Mouse (Mus musculus) hindbrain, embryonic 10.5 days (tissue): Measurements from ENCODE around the gene Plekho2. TPM values are rescaled to one million over a fixed set of nuclear protein-coding genes. Genes with fewer than 3 reads are reported as not detected.

Source experiments
- DNase-seq: peaks from one replicate; pipeline ENCODE4 v3.0.0-alpha.2; 2017; ENCODE audit warnings: low spot score
- H3K27ac ChIP-seq: fragments of 300-500 bp; sonication (generic); 2 replicates; pipeline ENCODE4 v1.5.1; 2016; ENCODE audit warnings: mild to moderate bottlenecking, moderate library complexity
- H3K27me3 ChIP-seq: fragments of 300-500 bp; sonication (generic); 2 replicates; pipeline ENCODE4 v1.6.1; 2016; ENCODE audit warnings: mild to moderate bottlenecking; ENCODE audit not compliant: poor library complexity, insufficient read depth, severe bottlenecking
- H3K36me3 ChIP-seq: fragments of 300-500 bp; sonication (generic); 2 replicates; pipeline ENCODE4 v1.6.1; 2016; ENCODE audit warnings: mild to moderate bottlenecking, moderate library complexity
- H3K4me1 ChIP-seq: fragments of 300-500 bp; sonication (generic); replicated peaks from 2 replicates; pipeline ENCODE4 v1.6.1; 2016; ENCODE audit warnings: mild to moderate bottlenecking
- H3K4me3 ChIP-seq: fragments of 300-500 bp; sonication (generic); 2 replicates; pipeline ENCODE4 v1.5.1; 2016; ENCODE audit warnings: mild to moderate bottlenecking, moderate library complexity
- H3K9me3 ChIP-seq: fragments of 300-500 bp; sonication (generic); 2 replicates; pipeline ENCODE4 v1.6.1; 2016; ENCODE audit warnings: mild to moderate bottlenecking, moderate library complexity
- WGBS: fragments of 180-500 bp; shearing (Covaris S2); methylation state at CpG from one replicate; pipeline ENCODE4 v1.1.7; 2016; 5-methylcytosine and 5-hydroxymethylcytosine counted together
- polyA plus RNA-seq: library from polyadenylated mRNA; unstranded; fragments of >200 nt; fragmentation: Nextera tagmentation; extraction: Ambion mirVana; gene quantifications from 2 replicates; pipeline ENCODE4 v1.2.1, GENCODE M21; 2016

The Plekho2 gene
- polyA plus RNA-seq, 1 experiment from 2014 or later, result 15.2 TPM

DNA sequence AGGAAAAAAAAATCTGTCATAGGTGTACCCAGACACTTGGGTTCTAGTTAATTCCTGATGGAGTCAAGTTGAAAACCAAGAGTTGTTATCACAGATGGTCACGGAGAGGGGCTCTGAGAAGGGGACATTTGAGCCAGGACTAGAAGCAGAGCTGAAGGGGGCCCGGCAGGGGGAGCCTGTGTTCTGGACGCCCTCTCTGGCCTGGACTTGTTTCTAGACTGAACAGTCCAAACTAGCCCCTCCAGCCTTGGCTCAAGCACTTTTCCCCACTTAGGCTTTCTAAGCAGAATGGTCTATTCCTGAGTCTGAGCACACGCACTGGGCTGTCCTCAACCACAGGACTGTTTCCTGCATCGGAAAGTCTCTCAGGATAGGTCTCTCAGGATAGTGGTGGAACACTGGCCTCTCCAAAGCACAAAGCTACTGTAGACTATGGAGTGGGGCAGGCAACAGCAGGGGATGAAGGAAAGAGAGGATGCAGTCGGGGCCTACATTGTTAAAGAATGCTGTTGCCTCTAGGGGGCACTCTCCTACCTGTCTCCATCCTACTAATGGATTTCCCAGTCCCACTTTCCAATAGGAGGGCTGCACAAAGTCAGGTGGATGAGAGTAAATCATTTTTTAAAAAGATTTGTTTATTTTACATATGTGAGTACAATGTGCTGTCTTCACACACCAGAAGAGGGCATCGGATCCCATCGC, 23.7 kb upstream of the Plekho2 start:
- 48% methylated on average over 8 of the region's 8 CpGs for WGBS
- Histone ChIP-seq H3K27ac (no peak overlapping the region), H3K27me3 (peaks cover 12% of the 10 kb centered on the region), H3K4me3 (no peak overlapping the region), H3K9me3 (no peaks in the 10 kb centered on the region), H3K36me3 (no peaks in the 10 kb centered on the region), H3K4me1 (peaks cover 12% of the 10 kb centered on the region)
- DNase-seq, result no peak

DNA sequence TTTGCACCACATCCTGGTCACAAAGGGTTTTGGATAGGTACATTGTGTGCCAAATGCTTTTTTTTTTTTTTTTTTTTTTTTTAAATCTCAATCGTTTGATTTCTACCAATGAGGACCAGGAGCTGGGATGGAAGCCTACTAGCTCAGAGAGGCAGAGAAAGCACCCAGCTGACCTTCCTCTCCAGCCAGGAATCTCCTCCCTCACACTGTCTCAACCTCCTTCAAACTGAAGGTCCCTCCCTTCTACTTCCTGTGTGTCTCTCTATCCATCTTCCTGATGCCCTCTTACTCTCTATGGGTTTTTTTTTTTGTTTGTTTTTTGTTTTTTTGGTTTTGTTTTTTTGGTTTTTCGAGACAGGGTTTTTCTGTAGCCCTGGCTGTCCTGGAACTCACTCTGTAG, 21.1 kb upstream of the Plekho2 start:
- H3K9me3 ChIP-seq, result no peaks in the 10 kb centered on the region
- H3K27me3 ChIP-seq, result peaks cover under 1% of the 10 kb centered on the region; the same call in 1 of the 2 replicates
- 66% methylated on average over 2 of the region's 2 CpGs for WGBS
- no peak for DNase-seq
- peaks cover 1% of the 10 kb centered on the region for H3K36me3 ChIP-seq
- H3K4me1 ChIP-seq, result peaks cover 4% of the 10 kb centered on the region; the same call in 1 of the 2 replicates
- H3K4me3 ChIP-seq, result no peak overlapping the region
- H3K27ac ChIP-seq, result no peak overlapping the region

- DNase-seq, result peak; percentile 48
- Histone ChIP-seq H3K4me1 (no peaks in the 10 kb centered on the region), H3K27me3 (no peaks in the 10 kb centered on the region), H3K9me3 (no peaks in the 10 kb centered on the region), H3K4me3 (no peak overlapping the region), H3K27ac (no peak overlapping the region), H3K36me3 (peaks cover 23% of the 10 kb centered on the region)
- 54% methylated on average over 7 of the region's 11 CpGs for WGBS
These were observed 19.0 kb upstream of the Plekho2 start for GRCm38 (mm10) chr9:65598765-65599249.

DNA sequence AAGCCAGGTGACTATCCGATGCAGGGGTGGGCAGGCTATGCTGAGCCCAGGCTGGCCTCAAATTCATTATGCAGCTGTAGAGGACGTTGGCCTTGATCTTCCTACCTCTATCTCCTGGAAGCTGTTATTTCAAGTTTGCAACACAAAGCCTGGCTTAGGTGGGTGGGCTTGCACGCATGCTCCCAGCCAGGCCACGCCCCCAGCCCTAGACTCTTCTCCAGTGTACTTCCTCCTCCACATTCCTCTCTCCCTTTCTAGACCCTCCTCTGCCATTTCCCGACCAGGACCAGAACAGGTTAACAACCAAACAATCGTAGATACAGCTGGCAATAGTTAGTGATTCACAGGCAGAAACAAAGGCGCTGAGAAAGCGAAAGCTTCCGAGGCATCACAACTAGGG, 13.8 kb upstream of the Plekho2 start:
- no peaks in the 10 kb centered on the region for H3K9me3 ChIP-seq
- peaks cover 72% of the 10 kb centered on the region for H3K36me3 ChIP-seq
- H3K27me3 ChIP-seq, result no peaks in the 10 kb centered on the region
- H3K4me1 ChIP-seq, result peaks cover 15% of the 10 kb centered on the region
- H3K4me3 ChIP-seq, result 0 out of 2 replicates have a peak overlapping the region, but pooled peaks have one; percentile 1
- WGBS, result 88% methylated on average over 9 of the region's 9 CpGs
- H3K27ac ChIP-seq, result no peak overlapping the region
- DNase-seq, result no peak

DNA sequence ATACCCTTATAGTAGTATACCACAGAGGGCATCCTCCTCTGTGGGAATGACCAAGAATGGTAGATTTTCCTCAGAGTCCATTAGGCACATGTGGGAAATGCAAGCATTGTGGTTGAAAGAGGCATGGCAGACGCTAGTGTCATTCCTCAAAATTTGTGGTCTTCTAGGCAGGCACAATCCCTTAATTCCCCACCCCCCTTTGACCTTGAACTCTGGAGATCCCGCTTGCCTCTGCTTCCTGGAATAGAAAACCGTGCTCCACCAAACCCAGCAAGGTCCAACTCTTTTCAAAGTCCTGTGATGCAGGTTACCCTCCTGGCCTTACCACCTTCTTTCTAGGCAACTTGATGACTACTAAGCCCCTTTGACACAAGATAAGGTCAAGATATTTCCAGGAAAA, 12.9 kb upstream of the Plekho2 start:
- 91% methylated on average over 3 of the region's 3 CpGs for WGBS
- H3K4me1 ChIP-seq, result peaks cover 24% of the 10 kb centered on the region
- H3K36me3 ChIP-seq, result peaks cover 72% of the 10 kb centered on the region
- no peaks in the 10 kb centered on the region for H3K9me3 ChIP-seq
- DNase-seq, result no peak
- H3K27ac ChIP-seq, result no peak overlapping the region
- no peaks in the 10 kb centered on the region for H3K27me3 ChIP-seq
- no peak overlapping the region for H3K4me3 ChIP-seq

- peaks cover 33% of the 10 kb centered on the region for H3K4me1 ChIP-seq
- no peaks in the 10 kb centered on the region for H3K9me3 ChIP-seq
- DNase-seq, result no peak
- 0 out of 2 replicates have a peak overlapping the region, but pooled peaks have one; percentile 3 for H3K27ac ChIP-seq
- 91% methylated on average over 3 of the region's 3 CpGs for WGBS
- peaks cover 52% of the 10 kb centered on the region for H3K36me3 ChIP-seq
- H3K27me3 ChIP-seq, result no peaks in the 10 kb centered on the region
- H3K4me3 ChIP-seq, result peak overlapping the region; percentile 84
These were observed 9.3 kb upstream of the Plekho2 start for GRCm38 (mm10) chr9:65589091-65589490.

DNA sequence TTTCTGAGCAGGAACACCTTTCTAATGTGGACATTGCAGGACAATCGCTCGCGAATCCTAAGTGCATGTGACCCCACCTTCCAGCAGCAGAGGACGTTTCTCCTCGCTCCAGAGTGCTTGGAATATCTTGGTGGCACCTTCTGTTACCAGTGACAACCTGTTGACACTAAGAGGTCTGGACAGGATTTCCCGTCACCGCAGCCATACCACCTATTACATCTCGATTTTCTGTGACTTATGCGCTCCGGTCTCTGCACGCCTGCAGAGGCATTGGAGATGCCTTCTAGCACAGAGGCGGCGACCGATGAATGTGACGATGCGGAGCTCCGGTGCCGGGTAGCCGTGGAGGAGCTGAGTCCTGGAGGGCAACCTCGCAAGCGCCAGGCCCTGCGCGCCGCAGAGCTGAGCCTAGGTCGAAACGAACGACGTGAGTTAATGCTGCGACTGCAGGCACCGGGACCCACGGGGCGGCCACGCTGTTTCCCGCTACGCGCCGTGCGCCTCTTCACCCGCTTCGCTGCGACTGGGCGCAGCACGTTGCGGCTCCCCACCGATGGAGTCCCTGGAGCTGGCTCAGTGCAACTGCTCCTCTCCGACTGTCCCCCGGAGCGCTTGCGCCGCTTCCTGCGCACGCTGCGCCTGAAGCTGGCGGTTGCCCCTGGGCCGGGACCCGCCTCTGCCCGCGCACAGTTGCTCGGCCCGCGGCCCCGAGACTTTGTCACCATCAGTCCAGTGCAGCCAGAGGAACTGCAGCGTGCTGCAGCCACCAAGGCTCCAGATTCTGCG, 7.9 kb upstream of the Plekho2 start:
- H3K4me3 ChIP-seq, result peak overlapping the region; percentile 84
- peak; percentile 59 for DNase-seq
- WGBS, result under 1% methylated on average over 64 of the region's 64 CpGs
- peaks cover 37% of the 10 kb centered on the region for H3K4me1 ChIP-seq
- H3K36me3 ChIP-seq, result peaks cover 38% of the 10 kb centered on the region
- peak overlapping the region; percentile 91 for H3K27ac ChIP-seq
- H3K27me3 ChIP-seq, result no peaks in the 10 kb centered on the region
- no peaks in the 10 kb centered on the region for H3K9me3 ChIP-seq

GRCm38 (mm10) chr9:65587270-65587572, 7.4 kb upstream of the Plekho2 start:
- no peaks in the 10 kb centered on the region for H3K27me3 ChIP-seq
- 0% methylated on average over 6 of the region's 6 CpGs for WGBS
- no peak for DNase-seq

GRCm38 (mm10) chr9:65586406-65587269, 6.8 kb upstream of the Plekho2 start, which contains the start of gene Pif1:
Gene Pif1 (plus strand): TSS chr9:65587160.
- WGBS, result 10% methylated on average over 28 of the region's 28 CpGs
- H3K27me3 ChIP-seq, result no peaks in the 10 kb centered on the region
- H3K36me3 ChIP-seq, result peaks cover 27% of the 10 kb centered on the region
- DNase-seq, result peak; percentile 91
- no peaks in the 10 kb centered on the region for H3K9me3 ChIP-seq
- H3K4me1 ChIP-seq, result peaks cover 37% of the 10 kb centered on the region
- H3K27ac ChIP-seq, result peak within 1 kb of the TSS; percentile 91
- peak within 1 kb of the TSS; percentile 84 for H3K4me3 ChIP-seq

More at GRCm38 (mm10) chr9:65587270-65587572, 7.4 kb upstream of the Plekho2 start:
- H3K27ac ChIP-seq, result peak overlapping the region; percentile 91
- H3K9me3 ChIP-seq, result no peaks in the 10 kb centered on the region
- peaks cover 37% of the 10 kb centered on the region for H3K4me1 ChIP-seq
- peak overlapping the region; percentile 84 for H3K4me3 ChIP-seq
- H3K36me3 ChIP-seq, result peaks cover 33% of the 10 kb centered on the region

DNA sequence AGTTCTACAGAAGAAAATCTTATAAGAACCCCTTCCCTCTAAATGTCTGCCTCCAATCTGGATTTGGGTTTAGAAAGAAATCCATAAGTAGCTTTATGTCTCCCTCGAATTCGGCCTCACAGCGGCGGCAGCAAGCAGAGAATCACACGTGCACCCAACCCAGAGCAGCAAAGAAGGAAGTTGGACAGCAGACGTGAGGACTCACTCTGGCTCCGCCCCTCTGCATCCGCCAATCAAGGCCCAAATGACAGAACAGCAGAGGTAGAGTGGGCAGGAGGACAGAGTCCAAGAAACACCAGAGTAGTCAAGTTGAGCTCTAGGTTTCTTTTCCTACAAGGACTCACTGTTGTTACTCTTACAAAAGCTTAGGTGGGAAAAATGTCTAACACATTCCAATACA, 3.2 kb upstream of the Plekho2 start:
- H3K27ac ChIP-seq, result no peak overlapping the region
- H3K27me3 ChIP-seq, result no peaks in the 10 kb centered on the region
- H3K36me3 ChIP-seq, result no peaks in the 10 kb centered on the region
- DNase-seq, result no peak
- no peak overlapping the region for H3K4me3 ChIP-seq
- whole genome bisulfite sequencing, result 31% methylated on average over 8 of the region's 8 CpGs
- H3K4me1 ChIP-seq, result peaks cover 41% of the 10 kb centered on the region
- no peaks in the 10 kb centered on the region for H3K9me3 ChIP-seq

GRCm38 (mm10) chr9:65580401-65581256, 789 bp upstream of the Plekho2 start:
- WGBS, result 9% methylated on average over 22 of the region's 29 CpGs
- Histone ChIP-seq H3K36me3 (no peaks in the 10 kb centered on the region), H3K4me1 (peaks cover 48% of the 10 kb centered on the region), H3K27ac (peak overlapping the region; percentile 91), H3K27me3 (no peaks in the 10 kb centered on the region), H3K4me3 (peak overlapping the region; percentile 70), H3K9me3 (no peaks in the 10 kb centered on the region)
- peak; percentile 85 for DNase-seq
